Mouse (Mus musculus) heart, postnatal 36 days (tissue): Measurements from ENCODE around the gene Foxj2. TPM values are rescaled to one million over a fixed set of nuclear protein-coding genes. Genes with fewer than 3 reads are reported as not detected.
A peak's percentile ranks its signal among the peaks of the same experiment; 100 is the strongest.

Source experiments
- DNase-seq, 2 experiments: peaks; one replicate each; pipeline ENCODE4 v3.0.0; 2021 to 2022
- intact Hi-C: fragments of 180-260 bp; cut with DNase I; formaldehyde crosslinking; loops from one replicate; pipeline ENCODE4 v1.15.1; 2025
- microRNA-seq, 2 experiments: library from miRNA; unstranded; fragments of <30 nt; microRNA quantifications; one replicate each; pipeline ENCODE4 v1.2.0; 2021; ENCODE audit warnings: borderline number of aligned reads in 2 of 2
- total RNA-seq, 2 experiments: library from RNA; stranded (reverse); gene quantifications; 2 replicates each; pipeline ENCODE4 v1.2.3; 2021

The Foxj2 gene
- total RNA-seq, 2 experiments from 2014 or later = 33.4 to 34.7 TPM

- DNase-seq = no peak
- intact Hi-C loops = no loop called here
Observed at GRCm38 (mm10) chr6:122862871-122863270, 43.2 kb downstream of the Foxj2 start.

- DNase-seq = no peak
Observed at GRCm38 (mm10) chr6:122867914-122868313, 48.2 kb downstream of the Foxj2 start.

GRCm38 (mm10) chr6:122869846-122870245 lies 50.1 kb downstream of the Foxj2 start:
- intact Hi-C loops = loop anchor here (5.0 to 10.0 kb wide), 2 partner anchors 128 to 535 kb away; no protein-coding TSS in a partner anchor
- no peak for DNase-seq

More at GRCm38 (mm10) chr6:122867914-122868313, 48.2 kb downstream of the Foxj2 start:
- intact Hi-C loops = no loop called here

DNA sequence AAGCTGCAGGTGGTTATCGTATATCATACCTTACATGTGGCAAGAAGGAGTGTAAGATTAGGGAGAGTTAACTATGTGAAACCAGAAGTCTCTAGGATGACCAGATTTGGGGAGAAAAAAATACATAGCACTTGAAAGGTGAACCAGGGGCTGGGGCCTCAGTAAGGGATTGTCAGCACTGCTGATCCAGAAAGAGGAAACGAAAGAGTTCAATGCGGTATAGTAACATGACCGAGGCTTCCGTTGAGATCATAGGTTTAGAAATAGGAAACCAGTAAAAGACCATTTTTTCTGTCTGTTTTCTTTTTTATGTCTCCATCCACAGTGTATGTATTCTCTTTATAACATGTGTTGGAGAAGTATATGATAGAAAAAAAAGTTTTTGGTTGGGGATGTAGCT lies 53.1 kb downstream of the Foxj2 start:
- no peak for DNase-seq
- intact Hi-C loops = loop anchor here (5.0 to 10.0 kb wide), 2 partner anchors 130 to 538 kb away; no protein-coding TSS in a partner anchor

GRCm38 (mm10) chr6:122873871-122874719 lies 54.4 kb downstream of the Foxj2 start, which contains the start of gene Necap1:
Gene Necap1, plus strand, starts transcription at chr6:122874474.
- intact Hi-C loops = loop anchor here (2.0 to 10.0 kb wide), 3 partner anchors 63 to 539 kb away; no protein-coding TSS in a partner anchor
- DNase-seq = peak; percentile 97 to 98

DNA sequence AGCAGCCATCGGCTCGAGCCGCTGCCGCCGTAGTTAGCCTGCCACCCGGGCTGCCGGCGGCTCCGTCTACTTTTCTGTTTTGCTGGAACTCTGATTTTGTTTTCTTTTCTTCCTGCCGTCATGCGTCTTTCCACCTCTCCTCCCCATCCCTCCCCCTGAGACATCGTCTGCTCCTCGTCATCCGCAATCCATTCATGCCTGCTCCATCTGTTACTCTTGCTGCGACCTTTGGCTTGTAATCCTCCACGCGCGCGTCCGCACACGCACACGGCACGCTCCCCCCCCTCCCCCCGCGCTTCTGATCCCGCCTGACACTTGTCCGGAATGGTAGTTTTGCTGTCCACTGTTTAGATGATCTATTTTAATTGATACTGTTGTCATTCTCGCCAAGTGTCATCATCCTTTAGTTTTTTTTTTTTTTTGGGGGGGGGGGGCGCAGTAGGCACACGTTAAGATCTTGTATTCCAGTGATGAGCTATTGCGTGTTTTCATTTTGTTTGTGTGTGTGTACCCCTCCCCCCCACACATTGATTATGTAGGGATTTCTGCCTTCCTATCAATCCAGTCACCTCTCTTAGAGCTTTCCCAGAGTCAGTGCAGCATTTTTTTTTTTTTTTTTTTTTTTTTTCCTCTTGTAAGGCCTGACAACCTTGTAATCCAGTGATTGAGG lies 55.1 kb downstream of the Foxj2 start:
- DNase-seq = no peak
- intact Hi-C loops = loop anchor here (2.0 to 10.0 kb wide), 3 partner anchors 64 to 540 kb away; no protein-coding TSS in a partner anchor

GRCm38 (mm10) chr6:122879141-122879735 lies 59.5 kb downstream of the Foxj2 start:
- intact Hi-C loops = loop anchor here (10.0 kb wide), 1 partner anchor 544 kb away; no protein-coding TSS in a partner anchor
- DNase-seq = no peak

GRCm38 (mm10) chr6:122879781-122880505 lies 60.2 kb downstream of the Foxj2 start:
- DNase-seq = no peak
- intact Hi-C loops = loop anchor here (10.0 kb wide), 1 partner anchor 545 kb away; no protein-coding TSS in a partner anchor

DNA sequence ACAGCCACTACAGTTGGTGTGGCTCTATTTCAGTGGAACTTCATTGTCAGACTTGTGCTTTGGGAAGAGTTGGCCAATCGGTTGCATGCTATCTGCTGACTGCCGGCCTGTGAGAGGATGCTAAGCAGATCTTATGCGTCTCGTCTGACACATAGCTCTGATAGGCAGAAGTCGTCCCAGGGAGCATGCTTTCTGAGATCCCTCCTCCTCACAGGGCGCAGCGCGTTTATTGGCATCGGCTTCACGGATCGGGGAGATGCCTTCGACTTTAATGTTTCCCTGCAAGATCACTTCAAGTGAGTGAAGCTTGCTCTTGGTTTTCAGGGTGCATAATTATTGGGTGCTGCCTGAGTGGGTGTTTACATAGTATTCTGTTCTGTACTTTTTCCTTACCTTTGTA lies 61.6 kb downstream of the Foxj2 start:
- no peak for DNase-seq
- intact Hi-C loops = no loop called here

DNA sequence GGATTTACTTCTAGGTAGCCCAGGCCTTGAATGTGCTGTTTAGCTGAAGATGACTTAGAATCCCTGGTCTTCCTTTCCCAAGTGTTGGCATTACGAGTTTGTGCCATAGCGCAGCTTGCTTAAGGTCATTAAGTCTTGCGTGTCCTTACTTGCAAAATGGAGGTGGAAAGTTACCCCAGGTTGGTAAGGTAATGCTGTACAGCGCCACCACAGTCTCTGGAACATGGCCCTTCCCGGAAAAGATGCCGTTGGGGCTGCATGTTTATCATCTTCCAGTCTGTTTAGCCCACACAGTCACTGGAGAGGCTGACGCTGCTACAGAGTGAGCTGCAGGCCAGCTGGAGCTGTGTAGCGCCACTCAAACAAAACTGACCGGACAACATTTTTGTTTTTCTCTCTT lies 63.9 kb downstream of the Foxj2 start:
- no peak for DNase-seq
- intact Hi-C loops = no loop called here

DNA sequence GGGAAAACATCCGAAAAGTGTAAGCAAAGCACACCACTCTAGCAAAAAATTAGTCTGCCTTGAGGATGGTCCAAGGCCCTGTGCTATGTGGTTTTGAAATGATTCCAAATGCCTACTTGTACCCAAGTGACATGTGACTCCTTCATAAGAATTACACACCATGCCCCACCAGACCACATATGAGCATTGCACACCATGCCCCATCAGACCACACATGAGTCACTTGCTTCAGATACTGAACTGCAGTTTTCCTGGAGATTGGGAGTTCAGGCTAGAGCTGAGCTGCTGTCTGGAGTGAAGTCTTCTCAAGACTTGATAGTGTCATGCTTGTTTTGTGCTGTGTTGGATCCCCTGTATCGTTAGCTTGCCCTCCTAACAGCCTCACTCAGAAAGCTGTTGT lies 69.9 kb downstream of the Foxj2 start:
- DNase-seq = no peak
- intact Hi-C loops = no loop called here

- intact Hi-C loops = loop anchor here (10.0 kb wide), 1 partner anchor 292 kb away; no protein-coding TSS in a partner anchor
- peak; percentile 44 to 68 for DNase-seq
Observed at GRCm38 (mm10) chr6:122892442-122893049, 72.8 kb downstream of the Foxj2 start.

Small RNAs within 50 kb of the gene (microRNA-seq; reads per million reads assigned to microRNA genes)
- 0 reads per million in 2 experiments for gene Mir7231

Other genes starting within 250 kb of the Foxj2 start
- gene Apobec1, start 217.5 kb upstream of the Foxj2 start, total RNA-seq = 1 to 10 TPM; 6.3 to 8.0 TPM
- gene Gdf3, start 209.8 kb upstream of the Foxj2 start, total RNA-seq = not detected
- not detected for gene Dppa3, start 193.5 kb upstream of the Foxj2 start, total RNA-seq
- not detected for gene Nanog, start 112.4 kb upstream of the Foxj2 start, total RNA-seq
- 1 to 10 TPM; 1.6 to 2.0 TPM for gene Slc2a3, start 18.3 kb upstream of the Foxj2 start, total RNA-seq
- 1 to 10 TPM; 3.0 to 5.0 TPM for gene C3ar1, start 36.2 kb downstream of the Foxj2 start, total RNA-seq
- gene Necap1, start 54.6 kb downstream of the Foxj2 start, total RNA-seq = 10 to 100 TPM; 19.9 to 20.4 TPM
- 1 to 10 TPM; 5.4 to 6.5 TPM for gene Clec4a1, start 101.9 kb downstream of the Foxj2 start, total RNA-seq
- 1 to 10 TPM; 3.5 to 4.1 TPM for gene Clec4a3, start 132.6 kb downstream of the Foxj2 start, total RNA-seq
- not detected for gene Clec4a4, start 170.5 kb downstream of the Foxj2 start, total RNA-seq
- gene Clec4b1, start 230.0 kb downstream of the Foxj2 start, total RNA-seq = not detected